Mouse (Mus musculus): Measurements from ENCODE around the gene Rasal3.

Gene Rasal3

GRCm38 (mm10) chr17:32367706-32368105 is 35.7 kb downstream of the Rasal3 start:
- no peak for TF ChIP-seq GATA4 (IDR thresholded peaks at IDR 0.05; ENCODE audit: insufficient replicate concordance, low read length)

- no peak for TF ChIP-seq GATA4 (IDR thresholded peaks at IDR 0.05; ENCODE audit: insufficient replicate concordance, low read length)
These were observed 38.1 kb downstream of the Rasal3 start for GRCm38 (mm10) chr17:32365296-32365695.

- TF ChIP-seq GATA4 (IDR thresholded peaks at IDR 0.05; ENCODE audit: insufficient replicate concordance, low read length) = no peak
These were observed 38.5 kb downstream of the Rasal3 start for GRCm38 (mm10) chr17:32364850-32365249.

GRCm38 (mm10) chr17:32364331-32364730 is 39.1 kb downstream of the Rasal3 start:
- TF ChIP-seq GATA4 (IDR thresholded peaks at IDR 0.05; ENCODE audit: insufficient replicate concordance, low read length) = no peak

- TF ChIP-seq GATA4 (IDR thresholded peaks at IDR 0.05; ENCODE audit: insufficient replicate concordance, low read length) = no peak
These were observed 39.5 kb downstream of the Rasal3 start for GRCm38 (mm10) chr17:32363821-32364301.

- TF ChIP-seq GATA4 (IDR thresholded peaks at IDR 0.05; ENCODE audit: insufficient replicate concordance, low read length) = no peak
These were observed 40.7 kb downstream of the Rasal3 start for GRCm38 (mm10) chr17:32362686-32363085.

GRCm38 (mm10) chr17:32359928-32360327 is 43.5 kb downstream of the Rasal3 start:
- TF ChIP-seq GATA4 (IDR thresholded peaks at IDR 0.05; ENCODE audit: insufficient replicate concordance, low read length) = no peak

GRCm38 (mm10) chr17:32358943-32359340 is 44.4 kb downstream of the Rasal3 start:
- no peak for TF ChIP-seq GATA4 (IDR thresholded peaks at IDR 0.05; ENCODE audit: insufficient replicate concordance, low read length)

GRCm38 (mm10) chr17:32358192-32358942 is 45.0 kb downstream of the Rasal3 start:
- TF ChIP-seq GATA4 (IDR thresholded peaks at IDR 0.05; ENCODE audit: insufficient replicate concordance, low read length) = no peak

GRCm38 (mm10) chr17:32356766-32357760 is 46.3 kb downstream of the Rasal3 start:
- no peak for TF ChIP-seq GATA4 (IDR thresholded peaks at IDR 0.05; ENCODE audit: insufficient replicate concordance, low read length)

- TF ChIP-seq GATA4 (IDR thresholded peaks at IDR 0.05; ENCODE audit: insufficient replicate concordance, low read length) = no peak
These were observed 47.1 kb downstream of the Rasal3 start for GRCm38 (mm10) chr17:32356281-32356680.

GRCm38 (mm10) chr17:32355031-32355430 is 48.4 kb downstream of the Rasal3 start:
- no peak for TF ChIP-seq GATA4 (IDR thresholded peaks at IDR 0.05; ENCODE audit: insufficient replicate concordance, low read length)

GRCm38 (mm10) chr17:32354211-32354610 is 49.2 kb downstream of the Rasal3 start:
- no peak for TF ChIP-seq GATA4 (IDR thresholded peaks at IDR 0.05; ENCODE audit: insufficient replicate concordance, low read length)

- TF ChIP-seq GATA4 (IDR thresholded peaks at IDR 0.05; ENCODE audit: insufficient replicate concordance, low read length) = no peak
These were observed 49.7 kb downstream of the Rasal3 start for GRCm38 (mm10) chr17:32353696-32354095.

GRCm38 (mm10) chr17:32351726-32352125 is 51.7 kb downstream of the Rasal3 start:
- TF ChIP-seq GATA4 (IDR thresholded peaks at IDR 0.05; ENCODE audit: insufficient replicate concordance, low read length) = no peak

GRCm38 (mm10) chr17:32351269-32351668 is 52.1 kb downstream of the Rasal3 start:
- TF ChIP-seq GATA4 (IDR thresholded peaks at IDR 0.05; ENCODE audit: insufficient replicate concordance, low read length) = no peak
